Mouse (Mus musculus) lung, embryonic 14.5 days (tissue): ENCODE results near the gene Hoxc5. TPM values are rescaled to one million over a fixed set of nuclear protein-coding genes. Genes with fewer than 3 reads are reported as not detected.

ENCODE experiments used
- ATAC-seq: fragments of 200-750 bp; cut with Nextera tagmentation; 2 replicates; pipeline ENCODE4 v1.8.0; 2017; ENCODE audit warnings: mild to moderate bottlenecking, moderate TSS enrichment, moderate library complexity; ENCODE audit not compliant: insufficient read depth
- DNase-seq: peaks from one replicate; pipeline ENCODE4 v3.0.0-alpha.2; 2015
- H3K27ac ChIP-seq: fragments of 300-500 bp; sonication (generic); 2 replicates; pipeline ENCODE4 v1.5.1; 2014; ENCODE audit warnings: low read depth, mild to moderate bottlenecking, moderate library complexity
- H3K27me3 ChIP-seq: fragments of 300-500 bp; sonication (generic); 2 replicates; pipeline ENCODE4 v1.6.1; 2014; ENCODE audit warnings: low read length, control low read depth; ENCODE audit not compliant: insufficient read depth
- H3K36me3 ChIP-seq: fragments of 300-500 bp; sonication (generic); 2 replicates; pipeline ENCODE4 v1.6.1; 2014; ENCODE audit warnings: control low read depth; ENCODE audit not compliant: insufficient read depth
- H3K4me1 ChIP-seq: fragments of 300-500 bp; sonication (generic); 2 replicates; pipeline ENCODE4 v1.6.1; 2014; ENCODE audit warnings: antibody characterized with exemption, control low read depth; ENCODE audit not compliant: insufficient read depth
- H3K4me2 ChIP-seq: fragments of 300-500 bp; sonication (generic); 2 replicates; pipeline ENCODE4 v1.6.1; 2014; ENCODE audit warnings: mild to moderate bottlenecking
- H3K4me3 ChIP-seq: fragments of 300-500 bp; sonication (generic); 2 replicates; pipeline ENCODE4 v1.5.1; 2014; ENCODE audit warnings: low read depth, low read length
- H3K9ac ChIP-seq: fragments of 300-500 bp; sonication (generic); 2 replicates; pipeline ENCODE4 v1.6.1; 2014
- H3K9me3 ChIP-seq: fragments of 300-500 bp; sonication (generic); 2 replicates; pipeline ENCODE4 v1.6.1; 2016; ENCODE audit warnings: low read depth, low read length, control low read depth
- CTCF ChIP-seq: IDR thresholded peaks from 2 replicates; pipeline ENCODE4 v1.5.1; 2016; ENCODE audit warnings: antibody characterized with exemption, low read depth
- WGBS: fragments of 180-500 bp; shearing (Covaris S2); extraction: QIAGEN DNeasy Blood & Tissue Kit; methylation state at CpG from one replicate; pipeline ENCODE4 v1.1.7; 2014; 5-methylcytosine and 5-hydroxymethylcytosine counted together
- polyA plus RNA-seq: library from polyadenylated mRNA; unstranded; fragments of >200 nt; fragmentation: Nextera tagmentation; extraction: Ambion mirVana; gene quantifications from 2 replicates; pipeline ENCODE4 v1.2.1, GENCODE M21; 2014

The Hoxc5 gene
- polyA plus RNA-seq, 1 experiment from 2014 or later, result 0.62 TPM

DNA sequence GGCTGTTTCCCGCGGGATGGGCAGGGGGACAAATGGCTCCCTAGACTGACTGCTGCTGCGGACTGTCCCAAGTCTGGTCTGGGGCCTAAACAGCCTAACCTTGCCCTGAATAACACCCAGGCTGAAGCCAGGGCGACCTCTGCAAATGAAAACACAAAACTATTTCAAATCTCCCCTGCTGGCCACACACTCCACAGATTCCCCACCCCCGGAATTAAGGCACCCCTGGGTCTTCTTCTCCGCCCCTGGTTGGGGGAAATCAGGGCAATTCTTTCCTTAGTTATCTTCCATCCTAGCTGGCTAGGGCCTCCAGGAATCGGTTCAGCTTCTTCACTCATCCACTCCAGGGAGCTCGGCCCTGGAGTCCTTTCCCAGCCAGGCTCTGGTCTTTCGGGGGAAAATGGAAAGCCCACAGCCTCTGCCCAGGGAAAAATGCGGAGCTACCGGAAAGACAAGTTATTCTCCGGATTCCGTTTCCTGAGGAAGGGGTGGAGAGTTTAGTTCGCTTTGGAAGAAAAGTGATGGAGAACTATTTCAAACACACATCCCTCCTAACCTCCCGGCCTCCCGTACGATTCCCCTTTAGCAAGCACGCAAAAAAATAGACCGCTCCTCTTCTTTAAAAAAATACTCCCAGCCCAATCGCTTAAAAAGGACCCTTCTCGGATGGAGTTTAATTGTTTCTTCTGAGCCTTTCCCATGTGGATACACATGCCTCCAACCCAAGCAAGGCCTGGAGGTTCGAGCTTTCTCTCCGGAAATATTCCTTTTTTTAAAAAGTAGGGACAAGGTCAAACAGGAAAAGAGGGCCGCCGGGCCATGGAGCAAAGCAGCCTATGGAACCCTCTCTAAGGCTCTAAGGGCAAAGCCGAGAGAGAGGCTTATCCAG, 2.0 kb upstream of the Hoxc5 start:
- H3K4me2 ChIP-seq, result no peak overlapping the region
- no peak overlapping the region for H3K27ac ChIP-seq
- ATAC-seq (no peak), DNase-seq (no peak)
- no peak overlapping the region for H3K4me3 ChIP-seq
- no peak for TF ChIP-seq CTCF
- H3K4me1 ChIP-seq, result no peaks in the 10 kb centered on the region
- H3K9me3 ChIP-seq, result no peaks in the 10 kb centered on the region
- H3K36me3 ChIP-seq, result no peaks in the 10 kb centered on the region
- peaks cover 98% of the 10 kb centered on the region for H3K27me3 ChIP-seq
- 3% methylated on average over 26 of the region's 26 CpGs for WGBS
- no peak overlapping the region for H3K9ac ChIP-seq

GRCm38 (mm10) chr15:102965892-102966775, 1.1 kb upstream of the Hoxc5 start:
- Histone ChIP-seq H3K4me1 (no peaks in the 10 kb centered on the region), H3K9ac (no peak overlapping the region), H3K4me2 (peak overlapping the region; percentile 29; the same call in 1 of the 2 replicates), H3K27me3 (peaks cover 98% of the 10 kb centered on the region), H3K36me3 (no peaks in the 10 kb centered on the region), H3K27ac (no peak overlapping the region), H3K4me3 (peak overlapping the region; percentile 3; the same call in 1 of the 2 replicates), H3K9me3 (no peaks in the 10 kb centered on the region)
- peak; percentile 87 for DNase-seq
- ATAC-seq, result peak; percentile 66
- 5% methylated on average over 28 of the region's 30 CpGs for WGBS
- TF ChIP-seq CTCF, result peak; percentile 84

DNA sequence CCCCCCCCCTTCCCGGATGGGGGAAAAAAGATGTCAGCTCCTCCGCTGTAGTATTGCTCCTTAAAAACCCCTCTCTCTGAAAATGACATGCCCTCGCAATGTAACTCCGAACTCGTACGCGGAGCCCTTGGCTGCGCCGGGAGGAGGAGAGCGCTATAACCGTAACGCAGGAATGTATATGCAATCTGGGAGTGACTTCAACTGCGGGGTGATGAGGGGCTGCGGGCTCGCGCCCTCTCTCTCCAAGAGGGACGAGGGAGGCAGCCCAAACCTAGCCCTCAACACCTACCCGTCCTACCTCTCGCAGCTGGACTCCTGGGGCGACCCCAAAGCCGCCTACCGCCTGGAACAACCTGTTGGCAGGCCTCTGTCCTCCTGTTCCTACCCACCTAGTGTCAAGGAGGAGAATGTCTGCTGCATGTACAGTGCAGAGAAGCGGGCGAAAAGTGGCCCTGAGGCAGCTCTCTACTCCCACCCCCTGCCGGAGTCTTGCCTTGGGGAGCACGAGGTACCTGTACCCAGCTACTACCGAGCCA, 399 bp upstream of the Hoxc5 start, which contains the start of gene Hoxc10:
TSS of gene Hoxc10 (plus strand) at position 21 of the 536 bp plus-strand sequence.
- H3K27me3 ChIP-seq, result peaks cover 98% of the 10 kb centered on the region
- ATAC-seq (peak; percentile 33; the same call in 1 of the 2 replicates), DNase-seq (no peak)
- peak within 1 kb of the TSS; percentile 29; the same call in 1 of the 2 replicates for H3K4me2 ChIP-seq
- WGBS, result 3% methylated on average over 27 of the region's 27 CpGs
- H3K4me3 ChIP-seq, result peak within 1 kb of the TSS; percentile 3; the same call in 1 of the 2 replicates
- H3K36me3 ChIP-seq, result no peaks in the 10 kb centered on the region
- no peak within 1 kb of the TSS for H3K9ac ChIP-seq
- H3K4me1 ChIP-seq, result no peaks in the 10 kb centered on the region
- TF ChIP-seq CTCF, result no peak
- no peak within 1 kb of the TSS for H3K27ac ChIP-seq
- H3K9me3 ChIP-seq, result no peaks in the 10 kb centered on the region

- Histone ChIP-seq H3K27me3 (peaks cover 99% of the 10 kb centered on the region), H3K36me3 (no peaks in the 10 kb centered on the region), H3K4me2 (no peak overlapping the region), H3K9ac (no peak overlapping the region), H3K27ac (no peak overlapping the region), H3K4me1 (no peaks in the 10 kb centered on the region), H3K4me3 (peak overlapping the region; percentile 3; the same call in 1 of the 2 replicates), H3K9me3 (no peaks in the 10 kb centered on the region)
- ATAC-seq (no peak), DNase-seq (no peak)
- TF ChIP-seq CTCF, result no peak
- WGBS, result 1% methylated on average over 34 of the region's 34 CpGs
These were observed 511 bp downstream of the Hoxc5 start for GRCm38 (mm10) chr15:102967511-102968397.

DNA sequence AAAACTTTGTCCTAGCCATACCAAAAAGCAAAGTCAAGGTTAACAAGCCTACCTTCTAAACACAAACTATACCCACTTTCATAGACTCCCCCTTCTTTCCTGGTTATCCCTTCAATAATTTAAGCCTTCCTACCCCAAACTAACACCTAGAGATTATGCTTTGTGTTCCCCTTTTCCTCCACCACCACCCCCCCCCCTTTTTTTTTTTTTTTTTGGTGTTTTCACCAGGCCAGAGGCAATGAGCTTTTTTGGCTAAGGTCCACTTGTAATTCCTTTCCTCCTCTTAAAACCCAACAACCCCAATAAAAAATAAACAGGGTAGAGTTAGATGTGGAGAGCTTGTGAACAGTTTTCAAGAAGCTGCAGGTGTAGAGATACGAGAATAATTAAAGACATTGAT, 2.1 kb downstream of the Hoxc5 start:
- no peak for DNase-seq
- WGBS, result 37% methylated on average over 1 of the region's 1 CpGs
- TF ChIP-seq CTCF, result no peak
- peaks cover 99% of the 10 kb centered on the region for H3K27me3 ChIP-seq
- H3K27ac ChIP-seq, result no peak overlapping the region
- no peaks in the 10 kb centered on the region for H3K4me1 ChIP-seq
- ATAC-seq, result no peak
- no peak overlapping the region for H3K4me3 ChIP-seq
- H3K9ac ChIP-seq, result no peak overlapping the region
- no peaks in the 10 kb centered on the region for H3K9me3 ChIP-seq
- no peaks in the 10 kb centered on the region for H3K36me3 ChIP-seq
- H3K4me2 ChIP-seq, result no peak overlapping the region

DNA sequence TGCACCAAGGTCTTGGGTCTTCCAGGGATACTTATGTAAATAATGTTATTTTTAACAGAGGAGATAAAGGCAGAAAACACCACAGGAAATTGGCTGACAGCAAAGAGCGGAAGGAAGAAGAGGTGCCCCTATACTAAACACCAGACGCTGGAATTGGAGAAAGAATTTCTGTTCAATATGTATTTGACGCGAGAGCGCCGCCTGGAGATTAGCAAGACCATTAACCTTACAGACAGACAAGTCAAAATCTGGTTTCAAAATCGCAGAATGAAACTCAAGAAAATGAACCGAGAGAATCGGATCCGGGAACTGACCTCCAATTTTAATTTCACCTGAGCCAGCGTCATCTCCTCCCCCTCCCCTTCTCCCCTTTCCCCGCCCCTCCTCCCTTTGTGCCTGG, 3.5 kb downstream of the Hoxc5 start:
- no peak for ATAC-seq
- H3K4me2 ChIP-seq, result no peak overlapping the region
- no peaks in the 10 kb centered on the region for H3K4me1 ChIP-seq
- peak; percentile 66 for DNase-seq
- peak; percentile 35 for TF ChIP-seq CTCF
- H3K36me3 ChIP-seq, result no peaks in the 10 kb centered on the region
- no peaks in the 10 kb centered on the region for H3K9me3 ChIP-seq
- H3K27me3 ChIP-seq, result peaks cover 99% of the 10 kb centered on the region
- 3% methylated on average over 12 of the region's 12 CpGs for WGBS
- no peak overlapping the region for H3K9ac ChIP-seq
- H3K27ac ChIP-seq, result no peak overlapping the region
- H3K4me3 ChIP-seq, result no peak overlapping the region
